Comparison of ENCODE assay signal across 28 mouse cellular contexts in the genomic region with DNA sequence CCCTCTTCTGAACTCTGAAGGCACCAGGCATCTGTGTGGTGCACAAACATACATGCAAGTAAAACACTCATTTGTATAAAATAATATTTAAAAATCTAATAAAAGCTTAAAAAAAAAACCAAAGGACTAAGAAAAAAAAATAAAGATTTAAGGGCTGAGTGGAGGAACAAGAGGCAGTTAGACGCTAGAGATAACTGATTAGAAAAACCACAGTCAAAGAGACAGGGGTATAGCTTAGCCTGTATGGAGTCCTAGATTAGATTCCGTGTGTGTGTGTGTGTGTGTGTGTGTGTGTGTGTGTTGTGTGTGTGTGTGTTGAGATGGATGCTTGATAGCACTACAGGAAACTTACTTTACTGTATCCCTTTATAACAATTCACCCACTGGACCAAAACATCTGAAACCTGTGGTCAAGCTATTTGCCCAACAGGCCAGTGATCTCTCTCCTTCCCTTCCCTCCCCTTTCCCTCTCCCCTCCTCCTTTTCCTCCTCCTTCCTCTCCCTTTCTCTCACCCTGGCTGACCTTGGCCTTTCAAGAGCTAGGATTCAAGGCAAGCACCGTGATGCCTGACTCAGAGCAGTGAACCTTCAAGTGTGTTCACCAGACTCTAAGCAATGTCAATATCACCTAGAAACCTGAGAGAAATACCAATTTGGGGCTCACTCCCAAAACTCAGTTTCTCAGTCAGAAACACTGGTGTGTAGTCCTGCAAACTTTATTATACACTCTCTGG. TPM values are rescaled to one million over a fixed set of nuclear protein-coding genes. Genes with fewer than 3 reads are reported as not detected.
DNase-seq lines count a peak whose midpoint lies in the region; ATAC-seq and TF ChIP-seq lines count a peak whose summit lies in the region.
"Had no signal": no experiment of that assay in that cellular context is flagged by ENCODE, and none has a peak within 500 bp of the region (broad histone marks: within the 10 kb centered on the region; RNA-seq: fewer than 3 reads in every experiment).

No protein-coding gene starts in this region.

- dilution Hi-C loops in CH12.LX (cut with MboI; ENCODE audit: extremely low pct_ligation_motif_present, extremely low pct_unique_long_range_greater_than_20kb, low sequenced_read_pairs), result no loop called here

- H3K27ac ChIP-seq in kidney, embryonic 16.5 days (ENCODE audit: low read length), result no peak overlapping the region
- no peak overlapping the region for H3K27ac ChIP-seq in CH12.LX (ENCODE audit: insufficient read depth, low read depth)
- H3K27ac ChIP-seq: embryonic facial prominence, embryonic 10.5 days; embryonic facial prominence, embryonic 15.5 days; forebrain, embryonic 12.5 days; heart, embryonic 15.5 days; liver, embryonic 13.5 days; midbrain, embryonic 10.5 days; stomach, postnatal 0 days had no signal

- H3K9ac ChIP-seq in kidney, embryonic 16.5 days (replicated peaks; ENCODE audit: low read length), result no peak overlapping the region
- H3K9ac ChIP-seq in CH12.LX (ENCODE audit: insufficient read depth, low read depth), result peak overlapping the region; percentile 1; the same call in 1 of the 2 replicates
- H3K9ac ChIP-seq: embryonic facial prominence, embryonic 15.5 days; forebrain, embryonic 12.5 days; heart, embryonic 15.5 days; liver, embryonic 13.5 days had no signal

- peaks cover 19% of the 10 kb centered on the region for H3K79me2 ChIP-seq in CH12.LX (replicated peaks; ENCODE audit: control insufficient read depth, extremely low read depth, insufficient read depth, poor library complexity, severe bottlenecking)

- whole genome bisulfite sequencing in kidney, embryonic 16.5 days, result 50% methylated on average over 3 of the region's 3 CpGs

- no peak overlapping the region for H3K4me2 ChIP-seq in kidney, embryonic 16.5 days (replicated peaks; ENCODE audit: low read depth, low read length)
- H3K4me2 ChIP-seq in CH12.LX (ENCODE audit: insufficient read depth, low read depth, poor library complexity, severe bottlenecking), result peak overlapping the region; percentile 91
- H3K4me2 ChIP-seq: embryonic facial prominence, embryonic 15.5 days; forebrain, embryonic 12.5 days had no signal

- H3K4me1 ChIP-seq in kidney, embryonic 16.5 days (ENCODE audit: insufficient read depth, low read length), result peaks cover 11% of the 10 kb centered on the region
- H3K4me1 ChIP-seq in CH12.LX (ENCODE audit: control insufficient read depth in 1 of 2, insufficient read depth in 2 of 2), result peaks cover 7 to 50% of the 10 kb centered on the region in 2 experiments; a peak in 3 of 4 replicates

- no peaks in the 10 kb centered on the region for H3K36me3 ChIP-seq in kidney, embryonic 16.5 days (ENCODE audit: insufficient read depth, low read length)
- peaks cover 0 to 2% of the 10 kb centered on the region in 2 experiments for H3K36me3 ChIP-seq in CH12.LX (replicated peaks in 1 of 2; ENCODE audit: control insufficient read depth in 1 of 2, insufficient read depth in 1 of 2, low read length in 1 of 2)
- H3K36me3 ChIP-seq: embryonic facial prominence, embryonic 15.5 days; forebrain, embryonic 12.5 days; heart, embryonic 15.5 days; liver, embryonic 13.5 days had no signal

- no peaks in the 10 kb centered on the region; the same call in 1 of the 2 replicates for H3K9me3 ChIP-seq in kidney, embryonic 16.5 days (ENCODE audit: low read length)
- no peaks in the 10 kb centered on the region for H3K9me3 ChIP-seq in CH12.LX (replicated peaks; ENCODE audit: low read length)
- H3K9me3 ChIP-seq: embryonic facial prominence, embryonic 10.5 days; embryonic facial prominence, embryonic 15.5 days; forebrain, embryonic 12.5 days; heart, embryonic 15.5 days; liver, embryonic 13.5 days; midbrain, embryonic 10.5 days had no signal

- TF ChIP-seq RAD21 in CH12.LX (IDR thresholded peaks at IDR 0.05; ENCODE audit: low read depth, low read length), result no peak

- H3K4me3 ChIP-seq in kidney, embryonic 16.5 days (ENCODE audit: low read length), result no peak overlapping the region
- no peak overlapping the region for H3K4me3 ChIP-seq in CH12.LX (replicated peaks in 1 of 3; ENCODE audit: low read depth in 2 of 3, low read length in 2 of 3, poor library complexity in 1 of 3)
- H3K4me3 ChIP-seq: embryonic facial prominence, embryonic 15.5 days; forebrain, embryonic 12.5 days; heart, embryonic 15.5 days; midbrain, embryonic 10.5 days had no signal

- no peak for TF ChIP-seq EP300 in CH12.LX (IDR thresholded peaks at IDR 0.05; ENCODE audit: low read length)

- no peaks in the 10 kb centered on the region for H3K27me3 ChIP-seq in kidney, embryonic 16.5 days (ENCODE audit: insufficient read depth, low read length)
- peaks cover 5% of the 10 kb centered on the region for H3K27me3 ChIP-seq in CH12.LX (replicated peaks)
- H3K27me3 ChIP-seq: embryonic facial prominence, embryonic 15.5 days; heart, embryonic 15.5 days had no signal

- no peak for ATAC-seq in kidney, embryonic 16.5 days (ENCODE audit: low FRiP score, low TSS enrichment)
- 0 out of 2 replicates have a peak, but pooled peaks have one; percentile 23 for ATAC-seq in megakaryocyte progenitor cell, adult 5-6 weeks (replicated peaks; ENCODE audit: poor library complexity)
- ATAC-seq: forebrain, postnatal 0 days; hindbrain, postnatal 0 days; intestine, embryonic 16.5 days; lung, postnatal 0 days; midbrain, embryonic 16.5 days had no signal

- in situ Hi-C loops in CH12.LX (cut with MboI; ENCODE audit: low pct_ligation_motif_present, low pct_unique_long_range_greater_than_20kb, low sequenced_read_pairs), result no loop called here

- TF ChIP-seq POLR2A in CH12.LX (IDR thresholded peaks at IDR 0.05; ENCODE audit: low read depth, low read length), result no peak

- peak; percentile 31 for DNase-seq in kidney, adult 9 months
- no peak for DNase-seq in CH12.LX (ENCODE audit: extremely low read depth)
- DNase-seq in adrenal gland, adult 8-10 months, result peak; percentile 43
- DNase-seq in layer of hippocampus, adult 18-20 months (ENCODE audit: low spot score in 2 of 2), result no peak
- DNase-seq in thymus, postnatal 0 days (ENCODE audit: low spot score), result no peak
- DNase-seq: cerebellum, adult 18-20 months; cerebellum, postnatal 10 days; forebrain, postnatal 0 days; gastrocnemius, postnatal 10 days; left cerebral cortex, postnatal 4 days; liver, embryonic 13.5 days; lung, adult 18-20 months; lung, postnatal 4 days; spleen, adult 18-20 months; thymus, adult 18-20 months; thymus, postnatal 36 days had no signal

- no peak for TF ChIP-seq CTCF in CH12.LX (conservative IDR thresholded peaks at IDR 0.05 in 1 of 2, IDR thresholded peaks at IDR 0.05 in 1 of 2; ENCODE audit: low read depth in 2 of 2, low read length in 2 of 2)

TF ChIP-seq in CH12.LX, 34 proteins besides CTCF, POLR2A, EP300 and RAD21:
- no peak for TF ChIP-seq MEF2A (IDR thresholded peaks at IDR 0.05; ENCODE audit: borderline replicate concordance, low read depth, low read length)
- no peak for TF ChIP-seq BHLHE40 (IDR thresholded peaks at IDR 0.05; ENCODE audit: low read depth, low read length)
- no peak for TF ChIP-seq MAX (IDR thresholded peaks at IDR 0.05; ENCODE audit: low read length)
- TF ChIP-seq JUND (conservative IDR thresholded peaks at IDR 0.05; ENCODE audit: low read depth, low read length), result no peak
- TF ChIP-seq ETS1 (conservative IDR thresholded peaks at IDR 0.05; ENCODE audit: low read depth, low read length), result no peak
- no peak for TF ChIP-seq HCFC1 (IDR thresholded peaks at IDR 0.05; ENCODE audit: low read depth, low read length)
- no peak for TF ChIP-seq NELFE (IDR thresholded peaks at IDR 0.05; ENCODE audit: low read depth, low read length)
- TF ChIP-seq USF2 (conservative IDR thresholded peaks at IDR 0.05; ENCODE audit: low read depth, low read length), result no peak
- no peak for TF ChIP-seq IRF4 (IDR thresholded peaks at IDR 0.05; ENCODE audit: low read depth, low read length)
- TF ChIP-seq USF1 (IDR thresholded peaks at IDR 0.05; ENCODE audit: low read depth, low read length), result no peak
- TF ChIP-seq CHD1 (IDR thresholded peaks at IDR 0.05; ENCODE audit: low read depth, low read length), result no peak
- no peak for TF ChIP-seq ZMIZ1 (IDR thresholded peaks at IDR 0.05; ENCODE audit: low read depth, low read length)
- no peak for TF ChIP-seq ZNF384 (IDR thresholded peaks at IDR 0.05; ENCODE audit: low read depth, low read length)

RNA-seq across cellular contexts. Expression of a gene that starts 1.5 kb away (rescaled TPM):
- polyA plus RNA-seq in kidney, embryonic 16.5 days (2015; fragmentation: Nextera tagmentation; extraction: Ambion mirVana), result 11.0 and 14.2 TPM in 2 replicates
- total RNA-seq in CH12.LX (2012; rRNA removed) (6.8 and 8.1 TPM in 2 replicates), CH12.LX (2014; rRNA removed) (4.8 and 6.2 TPM in 2 replicates)
- polyA plus RNA-seq in CH12.LX (2012; ENCODE audit: insufficient read length, low read depth), result 16.0 and 16.6 TPM in 2 replicates
- total RNA-seq in adrenal gland, adult 8-10 months (2022), result 10 to 100 TPM; 13.5 to 56.8 (median 26.1) TPM
- total RNA-seq in megakaryocyte progenitor cell, adult 5-6 weeks (2015), result 13.6 and 22.0 TPM in 2 replicates
- 4.0 and 7.0 TPM in 2 replicates for total RNA-seq in megakaryocyte progenitor cell, adult 5-6 weeks (2017)
- total RNA-seq in layer of hippocampus, adult 18-20 months (2021), result 10 to 100 TPM; 15.2 to 16.0 TPM
- polyA plus RNA-seq in thymus, postnatal 0 days (2015; fragmentation: Nextera tagmentation; extraction: Ambion mirVana), result 4.3 and 4.9 TPM in 2 replicates

RNA-seq across cellular contexts. Expression of a gene that starts 33.5 kb away (rescaled TPM):
- polyA plus RNA-seq in kidney, embryonic 16.5 days (2015; fragmentation: Nextera tagmentation; extraction: Ambion mirVana), result 117 and 118 TPM in 2 replicates
- total RNA-seq in CH12.LX (2012; rRNA removed) (77.5 and 84.5 TPM in 2 replicates), CH12.LX (2014; rRNA removed) (72.1 and 81.8 TPM in 2 replicates)
- polyA plus RNA-seq in CH12.LX (2012; ENCODE audit: insufficient read length, low read depth), result 93.1 and 98.7 TPM in 2 replicates
- total RNA-seq in adrenal gland, adult 8-10 months (2022), result 10 to 100 TPM; 44.4 to 51.6 (median 48.7) TPM
- 24.8 and 25.9 TPM in 2 replicates for total RNA-seq in megakaryocyte progenitor cell, adult 5-6 weeks (2015)
- 40.3 and 47.1 TPM in 2 replicates for total RNA-seq in megakaryocyte progenitor cell, adult 5-6 weeks (2017)
- 10 to 100 TPM; 27.9 to 41.2 TPM for total RNA-seq in layer of hippocampus, adult 18-20 months (2021)
- polyA plus RNA-seq in thymus, postnatal 0 days (2015; fragmentation: Nextera tagmentation; extraction: Ambion mirVana), result 90.2 and 91.4 TPM in 2 replicates

Comparison
In these comparisons a context has a peak if more than half of its experiments do, and no peak if none do; other contexts are left out.
1. DNase-seq: peak in kidney, adult 9 months (single experiment) and adrenal gland, adult 8-10 months (single experiment); none in CH12.LX (single experiment), layer of hippocampus, adult 18-20 months (0 of 2) and thymus, postnatal 0 days (single experiment).